Mouse (Mus musculus): ENCODE measurements at regions not wholly inside any gene's neighbourhood (a gene's known extent, or its start where the extent isn't known, plus 50 kb on each side); places are given as distances from the start of the nearest gene placed in this dataset.

DNA sequence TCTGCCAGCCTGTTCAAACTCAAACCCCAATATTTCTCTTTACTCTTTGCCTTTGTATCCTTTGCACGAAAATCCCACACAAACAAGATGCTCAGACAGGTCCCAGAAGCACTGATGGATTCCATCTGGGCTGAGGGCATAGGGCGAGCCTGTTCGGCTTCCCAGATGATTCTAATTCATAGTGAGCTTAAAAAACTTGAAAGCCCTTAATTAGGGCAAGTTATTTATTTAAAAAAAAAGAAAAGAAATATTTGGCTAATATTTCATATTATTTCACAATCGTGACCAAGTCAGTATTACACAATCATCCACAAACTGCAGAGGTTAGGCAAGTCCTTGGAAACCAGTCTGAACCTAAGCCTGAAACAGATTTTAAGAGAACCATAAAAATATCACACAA lies 93.7 kb upstream of the Dapk1 start:
- H3K4me1 ChIP-seq (replicated peaks), result 0 out of 2 replicates have a peak, but pooled peaks cover 4% of the 10 kb centered on the region
- H3K4me2 ChIP-seq, result no peak overlapping the region
- no peaks in the 10 kb centered on the region for H3K36me3 ChIP-seq
- H3K9ac ChIP-seq, result no peak overlapping the region
- H3K27me3 ChIP-seq, result no peaks in the 10 kb centered on the region
- no peak overlapping the region for H3K27ac ChIP-seq
- WGBS (ENCODE audit: insufficient replicate concordance), result 54% methylated on average over 4 of the region's 4 CpGs
- ATAC-seq (ENCODE audit: low read depth) (no peak), DNase-seq (no peak)
- H3K4me3 ChIP-seq (replicated peaks), result no peak overlapping the region
- no peaks in the 10 kb centered on the region for H3K9me3 ChIP-seq (replicated peaks)

DNA sequence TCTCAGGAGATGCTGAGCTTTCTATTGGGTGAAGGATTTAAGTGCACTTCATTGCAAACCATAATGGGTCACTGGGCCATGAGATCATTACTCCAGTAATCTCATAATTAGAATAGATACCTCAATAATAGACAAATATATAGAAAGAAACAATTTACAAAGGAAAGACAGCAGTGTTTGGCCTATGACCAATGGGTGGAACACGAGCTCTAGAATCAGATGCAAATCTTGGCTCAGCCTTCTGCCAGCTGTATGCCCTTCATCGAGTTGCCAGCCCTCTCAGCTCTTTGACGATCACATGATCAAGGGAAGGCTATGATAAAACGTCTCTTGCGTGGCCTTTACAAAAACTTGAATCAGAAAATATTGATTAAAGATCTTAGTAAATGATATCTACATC lies 92.9 kb upstream of the Dapk1 start:
- no peak for ATAC-seq (ENCODE audit: low read depth)
- H3K4me1 ChIP-seq (replicated peaks), result 0 out of 2 replicates have a peak, but pooled peaks cover 4% of the 10 kb centered on the region
- H3K4me2 ChIP-seq, result no peak overlapping the region
- no peaks in the 10 kb centered on the region for H3K36me3 ChIP-seq
- H3K4me3 ChIP-seq (replicated peaks), result no peak overlapping the region
- no peaks in the 10 kb centered on the region for H3K9me3 ChIP-seq (replicated peaks)
- no peak overlapping the region for H3K27ac ChIP-seq
- H3K9ac ChIP-seq, result no peak overlapping the region
- 65% methylated on average over 5 of the region's 5 CpGs for WGBS (ENCODE audit: insufficient replicate concordance)
- no peaks in the 10 kb centered on the region for H3K27me3 ChIP-seq
- no peak for DNase-seq

DNA sequence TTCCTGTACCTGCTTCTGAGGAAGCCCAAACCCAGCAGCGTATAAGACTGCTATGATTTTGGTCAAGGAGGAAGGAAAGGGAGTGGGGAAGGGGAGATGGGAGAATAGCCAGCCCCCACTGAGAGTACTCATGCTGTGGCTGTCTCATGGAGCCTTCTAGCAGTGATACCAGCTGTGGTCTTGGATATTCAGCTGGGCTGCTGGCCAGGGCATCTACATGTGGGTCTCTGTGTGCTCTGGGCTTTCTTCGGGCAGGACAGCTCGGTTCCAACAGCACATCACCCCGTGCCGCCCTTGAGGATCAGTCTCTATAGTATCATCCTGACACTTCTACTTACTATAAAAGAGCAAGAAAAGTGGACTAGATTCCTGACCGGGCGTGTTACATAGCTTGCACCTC lies 90.6 kb upstream of the Dapk1 start:
- Histone ChIP-seq H3K27me3 (no peaks in the 10 kb centered on the region), H3K4me2 (no peak overlapping the region), H3K4me1 (replicated peaks) (0 out of 2 replicates have a peak, but pooled peaks cover 4% of the 10 kb centered on the region), H3K27ac (no peak overlapping the region), H3K9me3 (replicated peaks) (no peaks in the 10 kb centered on the region), H3K36me3 (no peaks in the 10 kb centered on the region), H3K9ac (no peak overlapping the region), H3K4me3 (replicated peaks) (no peak overlapping the region)
- DNase-seq (no peak), ATAC-seq (ENCODE audit: low read depth) (no peak)
- 78% methylated on average over 7 of the region's 7 CpGs for WGBS (ENCODE audit: insufficient replicate concordance)

DNA sequence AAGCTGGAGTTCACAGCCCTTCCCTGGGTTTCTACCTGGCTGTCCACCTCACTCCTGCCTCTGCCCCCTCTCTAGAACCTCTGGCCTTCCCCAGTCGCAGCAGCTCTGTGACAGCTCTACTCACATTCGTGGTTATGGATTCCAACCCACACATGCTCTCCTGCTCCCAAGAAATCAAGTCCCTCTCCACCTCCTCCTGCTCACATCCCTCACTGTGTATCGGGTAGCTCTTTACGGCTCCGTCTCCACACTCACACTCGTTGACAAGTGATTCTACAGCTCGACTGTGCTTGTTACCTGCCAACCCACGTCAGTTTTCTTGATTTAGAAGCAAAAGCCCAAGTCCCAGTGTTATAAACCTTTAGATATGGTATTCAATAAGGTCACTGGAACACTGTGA lies 90.1 kb upstream of the Dapk1 start:
- Histone ChIP-seq H3K9me3 (replicated peaks) (no peaks in the 10 kb centered on the region), H3K27me3 (no peaks in the 10 kb centered on the region), H3K36me3 (no peaks in the 10 kb centered on the region), H3K4me1 (replicated peaks) (0 out of 2 replicates have a peak, but pooled peaks cover 4% of the 10 kb centered on the region), H3K27ac (no peak overlapping the region), H3K4me3 (replicated peaks) (no peak overlapping the region), H3K9ac (no peak overlapping the region), H3K4me2 (no peak overlapping the region)
- no peak for ATAC-seq (ENCODE audit: low read depth)
- no peak for DNase-seq
- WGBS (ENCODE audit: insufficient replicate concordance), result 64% methylated on average over 8 of the region's 8 CpGs

DNA sequence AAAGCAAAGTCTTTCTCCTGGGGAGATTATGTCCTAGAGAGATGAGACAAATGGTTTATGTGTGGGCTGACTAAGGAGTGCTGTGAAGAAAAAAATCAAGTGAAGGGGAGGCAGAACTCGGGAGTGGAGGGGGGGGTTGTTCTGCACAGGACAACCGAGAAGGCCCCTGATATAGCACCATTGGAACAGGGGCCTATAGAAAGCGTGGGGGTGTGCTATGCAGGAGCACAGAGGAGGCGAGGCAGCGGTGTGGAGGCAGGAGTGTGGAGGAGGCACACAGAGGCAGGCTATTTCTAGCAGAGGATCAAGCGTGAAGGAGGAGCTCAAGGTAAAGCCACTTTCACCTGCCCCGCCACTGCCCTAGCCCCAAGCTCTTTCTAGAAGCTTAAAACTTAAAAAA lies 88.0 kb upstream of the Dapk1 start:
- no peak overlapping the region for H3K4me3 ChIP-seq (replicated peaks)
- H3K27ac ChIP-seq, result no peak overlapping the region
- no peaks in the 10 kb centered on the region for H3K27me3 ChIP-seq
- no peaks in the 10 kb centered on the region for H3K36me3 ChIP-seq
- ATAC-seq (ENCODE audit: low read depth) (no peak), DNase-seq (no peak)
- WGBS (ENCODE audit: insufficient replicate concordance), result 65% methylated on average over 7 of the region's 7 CpGs
- no peaks in the 10 kb centered on the region for H3K4me1 ChIP-seq (replicated peaks)
- H3K9me3 ChIP-seq (replicated peaks), result no peaks in the 10 kb centered on the region
- no peak overlapping the region for H3K4me2 ChIP-seq
- H3K9ac ChIP-seq, result no peak overlapping the region

DNA sequence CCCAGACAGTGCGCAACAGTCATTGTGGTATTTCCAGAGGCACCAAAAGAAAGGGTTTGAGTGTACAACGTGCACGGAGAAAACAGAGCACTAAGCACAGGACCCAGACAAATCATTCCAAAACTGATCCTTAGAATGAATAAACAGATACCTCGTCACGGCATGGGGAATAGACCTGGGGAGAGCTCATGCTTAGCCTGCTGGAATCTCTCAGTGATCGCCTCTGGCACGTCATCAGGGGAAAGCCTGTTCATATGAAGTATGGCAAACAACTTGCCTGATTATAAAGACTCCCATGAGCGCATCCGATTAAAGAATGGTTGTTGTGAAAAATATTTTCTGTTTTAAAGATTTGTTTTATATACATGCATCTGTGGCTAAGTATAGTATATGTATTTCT lies 86.9 kb upstream of the Dapk1 start:
- H3K9me3 ChIP-seq (replicated peaks), result no peaks in the 10 kb centered on the region
- no peaks in the 10 kb centered on the region for H3K36me3 ChIP-seq
- WGBS (ENCODE audit: insufficient replicate concordance), result 73% methylated on average over 9 of the region's 9 CpGs
- no peak overlapping the region for H3K27ac ChIP-seq
- no peak overlapping the region for H3K4me2 ChIP-seq
- H3K4me1 ChIP-seq (replicated peaks), result no peaks in the 10 kb centered on the region
- no peak overlapping the region for H3K4me3 ChIP-seq (replicated peaks)
- H3K27me3 ChIP-seq, result no peaks in the 10 kb centered on the region
- ATAC-seq (ENCODE audit: low read depth) (no peak), DNase-seq (no peak)
- no peak overlapping the region for H3K9ac ChIP-seq

DNA sequence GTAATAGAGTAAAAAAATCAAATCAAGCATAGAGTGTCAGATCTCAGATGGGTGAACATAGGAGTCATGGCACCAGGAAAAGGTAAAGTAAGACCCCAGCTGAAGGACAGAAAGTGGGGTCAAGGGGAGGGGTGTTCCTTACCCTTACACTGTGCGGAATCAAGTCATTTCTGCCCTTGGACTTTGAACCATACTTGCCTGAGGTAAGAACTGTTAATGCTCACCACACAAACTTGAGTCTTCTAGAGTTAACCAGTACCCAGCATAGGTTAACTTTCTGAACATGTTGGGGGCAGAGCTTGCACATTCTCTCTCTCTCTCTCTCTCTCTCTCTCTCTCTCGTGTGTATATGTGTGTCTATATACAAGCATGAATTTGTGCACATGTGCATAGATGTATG lies 83.7 kb upstream of the Dapk1 start:
- Histone ChIP-seq H3K4me2 (no peak overlapping the region), H3K9ac (no peak overlapping the region), H3K27me3 (no peaks in the 10 kb centered on the region), H3K36me3 (no peaks in the 10 kb centered on the region), H3K9me3 (replicated peaks) (no peaks in the 10 kb centered on the region), H3K4me3 (replicated peaks) (no peak overlapping the region), H3K4me1 (replicated peaks) (no peaks in the 10 kb centered on the region), H3K27ac (no peak overlapping the region)
- WGBS (ENCODE audit: insufficient replicate concordance), result 60% methylated on average over 2 of the region's 2 CpGs
- ATAC-seq (ENCODE audit: low read depth), result no peak
- DNase-seq, result no peak

DNA sequence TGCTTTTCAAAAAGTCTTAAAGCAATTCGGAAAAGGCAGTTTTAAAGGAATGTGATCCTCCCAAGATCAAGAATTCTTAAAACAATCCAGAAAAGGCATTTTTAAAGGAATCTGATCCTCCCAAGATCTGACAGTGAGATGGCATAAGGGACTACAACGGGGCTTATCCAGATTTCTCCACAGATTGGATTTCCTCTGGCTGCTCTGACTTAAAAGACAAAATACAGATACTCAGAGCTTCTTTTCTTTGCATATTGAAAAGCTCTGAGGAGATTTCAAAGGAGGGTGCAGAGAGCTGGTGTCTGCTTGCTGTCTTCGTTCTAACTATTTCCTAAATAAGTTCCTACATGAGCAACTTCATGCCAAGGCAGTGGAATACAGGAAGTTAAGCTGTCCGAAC lies 82.0 kb upstream of the Dapk1 start:
- Histone ChIP-seq H3K4me2 (no peak overlapping the region), H3K9me3 (replicated peaks) (no peaks in the 10 kb centered on the region), H3K4me1 (replicated peaks) (no peaks in the 10 kb centered on the region), H3K27ac (no peak overlapping the region), H3K4me3 (replicated peaks) (no peak overlapping the region), H3K9ac (no peak overlapping the region), H3K36me3 (no peaks in the 10 kb centered on the region), H3K27me3 (no peaks in the 10 kb centered on the region)
- whole genome bisulfite sequencing (ENCODE audit: insufficient replicate concordance), result 36% methylated on average over 4 of the region's 4 CpGs
- no peak for ATAC-seq (ENCODE audit: low read depth)
- no peak for DNase-seq

DNA sequence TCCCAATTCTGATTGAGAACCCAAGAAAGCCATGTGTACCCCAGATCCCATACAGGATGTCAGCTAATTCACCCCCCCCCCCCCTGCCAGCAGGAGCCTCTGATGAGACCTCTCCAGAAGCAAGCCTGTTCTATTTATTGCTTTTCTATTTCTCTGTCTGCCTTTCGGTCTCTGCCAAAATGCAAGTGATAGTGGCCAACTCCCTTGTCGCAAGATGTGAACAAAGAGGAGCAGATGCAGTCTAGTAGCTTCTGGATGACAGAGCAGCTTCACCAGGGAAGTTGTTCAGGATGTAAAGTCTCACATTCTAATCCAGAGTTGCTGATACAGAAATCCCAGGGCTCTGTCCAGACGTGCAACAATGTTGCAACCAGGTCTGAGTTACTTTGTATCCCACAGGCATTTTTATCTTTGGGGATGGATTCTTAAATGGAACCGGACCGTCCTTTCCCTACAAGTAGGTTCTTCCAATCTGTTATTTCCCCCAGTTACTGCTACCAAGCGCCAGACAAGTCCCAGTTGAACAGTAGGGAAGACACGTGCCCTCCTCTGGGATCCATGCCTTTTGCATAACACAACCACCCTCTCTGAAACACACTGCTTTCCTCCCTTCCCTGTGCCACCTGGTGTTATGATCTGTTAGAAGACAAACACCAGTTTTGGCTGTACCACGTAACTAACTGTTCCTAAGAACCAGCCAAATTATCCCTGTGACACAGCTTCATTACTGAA lies 78.9 kb upstream of the Dapk1 start:
- Histone ChIP-seq H3K27ac (no peak overlapping the region), H3K9me3 (replicated peaks) (no peaks in the 10 kb centered on the region), H3K27me3 (no peaks in the 10 kb centered on the region), H3K36me3 (no peaks in the 10 kb centered on the region), H3K4me3 (replicated peaks) (no peak overlapping the region), H3K4me2 (no peak overlapping the region), H3K4me1 (replicated peaks) (no peaks in the 10 kb centered on the region), H3K9ac (no peak overlapping the region)
- 59% methylated on average over 8 of the region's 8 CpGs for WGBS (ENCODE audit: insufficient replicate concordance)
- ATAC-seq (ENCODE audit: low read depth), result no peak
- no peak for DNase-seq

DNA sequence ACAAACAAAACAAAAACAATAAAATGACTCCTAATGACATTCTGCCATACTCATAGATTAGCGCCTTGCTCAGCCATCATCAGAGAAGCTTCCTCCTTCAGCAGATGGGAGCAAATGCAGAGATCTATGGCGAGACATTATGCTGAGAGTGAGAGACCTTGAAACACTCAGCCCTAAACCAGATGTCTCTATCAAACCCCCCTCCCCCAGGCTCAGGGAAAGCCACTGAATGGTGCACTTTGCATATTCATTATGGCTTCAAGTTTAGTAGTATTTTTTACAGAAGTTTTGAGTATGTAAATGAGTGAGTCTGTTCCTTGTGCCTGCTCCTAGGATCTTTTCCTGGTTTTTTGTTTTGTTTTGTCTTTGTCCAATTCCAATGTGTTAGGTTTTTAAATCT lies 73.9 kb upstream of the Dapk1 start:
- no peak overlapping the region for H3K27ac ChIP-seq
- no peak for ATAC-seq (ENCODE audit: low read depth)
- H3K4me1 ChIP-seq (replicated peaks), result no peaks in the 10 kb centered on the region
- H3K4me2 ChIP-seq, result no peak overlapping the region
- 65% methylated on average over 2 of the region's 2 CpGs for WGBS (ENCODE audit: insufficient replicate concordance)
- H3K4me3 ChIP-seq (replicated peaks), result no peak overlapping the region
- no peak for DNase-seq
- no peaks in the 10 kb centered on the region for H3K27me3 ChIP-seq
- no peaks in the 10 kb centered on the region for H3K36me3 ChIP-seq
- no peaks in the 10 kb centered on the region for H3K9me3 ChIP-seq (replicated peaks)
- no peak overlapping the region for H3K9ac ChIP-seq

DNA sequence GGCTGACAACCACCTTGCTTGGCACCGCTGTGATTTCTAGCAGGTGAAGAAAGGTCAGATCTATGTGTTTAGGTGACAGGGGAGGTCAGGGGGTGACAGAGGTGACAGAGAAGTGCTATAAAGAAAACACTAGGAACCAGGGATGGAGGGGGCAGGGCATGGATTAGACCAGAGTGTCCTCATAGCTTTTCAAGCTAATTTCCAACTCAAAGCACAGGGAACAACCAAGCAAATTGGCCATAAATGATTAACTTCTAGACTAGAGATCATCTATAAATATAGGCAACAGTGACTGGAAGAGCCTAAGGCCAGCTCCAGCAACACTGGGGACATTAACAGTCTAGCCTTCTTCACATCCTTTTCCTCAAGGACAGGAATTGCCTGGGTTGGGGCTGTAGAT lies 72.9 kb upstream of the Dapk1 start:
- Histone ChIP-seq H3K4me1 (replicated peaks) (0 out of 2 replicates have a peak, but pooled peaks cover 1% of the 10 kb centered on the region), H3K27ac (no peak overlapping the region), H3K36me3 (no peaks in the 10 kb centered on the region), H3K4me3 (replicated peaks) (no peak overlapping the region), H3K9ac (no peak overlapping the region), H3K4me2 (no peak overlapping the region), H3K27me3 (no peaks in the 10 kb centered on the region), H3K9me3 (replicated peaks) (no peaks in the 10 kb centered on the region)
- 62% methylated on average over 1 of the region's 1 CpGs for WGBS (ENCODE audit: insufficient replicate concordance)
- DNase-seq (no peak), ATAC-seq (ENCODE audit: low read depth) (peak; percentile 71)

DNA sequence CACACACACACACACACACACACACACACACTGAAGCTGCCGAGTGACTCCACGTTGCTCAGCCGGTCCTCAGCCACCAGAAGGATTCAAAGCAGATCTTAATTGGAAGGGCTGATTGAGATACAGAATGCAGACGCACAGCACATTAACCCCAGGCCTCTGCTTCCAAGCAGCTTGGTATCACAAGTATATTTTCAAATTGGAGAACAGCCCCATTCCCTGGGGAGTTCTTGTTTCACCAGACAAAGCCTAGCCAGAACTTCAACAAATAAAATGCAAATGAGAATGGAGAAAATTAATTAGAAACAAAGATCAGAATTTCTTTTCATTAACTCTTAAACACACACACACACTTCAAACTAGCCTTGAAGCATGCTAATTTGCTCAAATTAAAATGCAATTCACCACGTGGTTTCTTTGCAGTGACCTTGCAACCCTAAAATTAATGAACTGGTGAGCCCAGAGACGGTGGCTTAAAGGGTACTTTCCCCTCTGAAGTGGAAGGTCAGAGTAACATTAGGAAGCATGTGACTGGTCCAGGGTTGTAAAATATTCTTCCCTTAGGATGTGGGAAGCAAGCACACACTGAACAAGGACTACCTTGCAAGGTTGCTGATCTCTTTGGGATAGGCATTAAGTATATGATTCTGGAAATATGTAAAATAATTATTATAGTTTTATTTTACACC lies 72.2 kb upstream of the Dapk1 start:
- no peaks in the 10 kb centered on the region for H3K27me3 ChIP-seq
- ATAC-seq (ENCODE audit: low read depth), result no peak

More for the DNA sequence above, 72.2 kb upstream of the Dapk1 start:
- Histone ChIP-seq H3K4me3 (replicated peaks) (no peak overlapping the region), H3K4me2 (no peak overlapping the region), H3K27ac (no peak overlapping the region), H3K4me1 (replicated peaks) (peaks cover 8% of the 10 kb centered on the region; the same call in 1 of the 2 replicates), H3K9me3 (replicated peaks) (no peaks in the 10 kb centered on the region), H3K9ac (no peak overlapping the region), H3K36me3 (no peaks in the 10 kb centered on the region)
- DNase-seq, result no peak
- WGBS (ENCODE audit: insufficient replicate concordance), result 46% methylated on average over 6 of the region's 6 CpGs

Data from liver, embryonic 13.5 days (tissue).